Mouse (Mus musculus) megakaryocyte-erythroid progenitor cell, adult 5 weeks (primary cell): Measurements from ENCODE around the gene Ceacam3. TPM values are rescaled to one million over a fixed set of nuclear protein-coding genes. Genes with fewer than 3 reads are reported as not detected.

Source experiments
- polyA plus RNA-seq: library from polyadenylated mRNA; stranded (reverse); fragments of >175 nt; gene quantifications from 2 replicates; pipeline ENCODE4 v1.2.3, GENCODE M21; 2012

Gene Ceacam3
- not detected in 2 replicates for polyA plus RNA-seq

DNA sequence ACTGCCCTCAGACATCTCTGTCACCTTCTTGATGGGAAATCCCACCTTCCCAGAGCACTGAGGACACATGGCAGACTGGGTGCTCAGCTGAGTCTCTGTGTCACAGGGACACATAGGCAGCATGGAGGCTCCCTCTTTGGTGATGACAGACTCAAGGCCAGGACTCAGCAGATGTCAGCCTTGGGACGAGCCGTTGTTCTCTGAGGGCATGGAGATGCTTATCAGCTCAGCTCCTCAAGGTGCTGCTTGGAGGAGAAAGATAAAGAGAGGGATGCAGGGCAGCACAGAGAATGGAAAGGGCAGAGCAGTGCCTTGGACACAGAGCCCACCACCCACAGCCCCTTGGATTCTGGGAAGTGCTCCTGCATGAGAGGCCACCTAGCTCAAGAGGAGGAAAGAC lies at the start of gene Ceacam3:
TSS of gene Ceacam3 (plus strand) at position 352 of the 400 bp plus-strand sequence.

DNA sequence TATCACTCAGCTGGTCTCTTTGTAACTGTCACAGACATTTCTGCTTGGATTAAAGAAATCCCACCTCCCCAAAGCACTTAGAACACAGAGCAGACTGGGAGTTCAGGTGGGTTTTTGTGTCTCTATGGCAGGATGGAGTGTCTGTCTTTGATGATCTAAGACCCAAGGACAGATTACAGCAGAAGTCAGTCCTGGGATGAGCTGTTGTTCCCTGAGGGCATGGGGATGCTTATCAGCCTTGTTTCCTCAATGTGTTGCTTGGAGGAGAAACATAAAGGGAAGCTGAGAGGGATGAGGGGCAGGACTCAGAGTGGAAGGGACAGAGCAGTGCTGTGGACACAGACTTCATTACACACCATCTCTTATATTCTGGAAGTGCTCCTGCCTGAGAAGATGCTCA lies 53.1 kb downstream of the Ceacam3 start, which contains the start of gene Psg29:
TSS of gene Psg29 (plus strand) at position 301 of the 400 bp plus-strand sequence.

Other genes starting within 250 kb of the Ceacam3 start
- gene Ptgir, start 243.8 kb upstream of the Ceacam3 start, polyA plus RNA-seq = 1.9 and 2.8 TPM in 2 replicates
- gene Calm3, start 226.2 kb upstream of the Ceacam3 start, polyA plus RNA-seq = 584 and 773 TPM in 2 replicates
- gene Pnmal2, start 205.6 kb upstream of the Ceacam3 start, polyA plus RNA-seq = 0.09 TPM in 2 replicates
- gene Pnmal1, start 190.6 kb upstream of the Ceacam3 start, polyA plus RNA-seq = 0.01 TPM in 1 of 2 replicates, not detected in the other
- 0.05 and 0.09 TPM in 2 replicates for gene Gm42372, start 167.2 kb upstream of the Ceacam3 start, polyA plus RNA-seq
- 6.3 and 7.3 TPM in 2 replicates for gene Ccdc8, start 157.6 kb upstream of the Ceacam3 start, polyA plus RNA-seq
- 120 and 141 TPM in 2 replicates for gene Ppp5c, start 122.4 kb upstream of the Ceacam3 start, polyA plus RNA-seq
- gene Hif3a, start 87.9 kb upstream of the Ceacam3 start, polyA plus RNA-seq = 6.4 and 9.0 TPM in 2 replicates
- gene Psg16, start 76.2 kb upstream of the Ceacam3 start, polyA plus RNA-seq = 0.06 TPM in 1 of 2 replicates, not detected in the other
- gene Psg29, start 53.2 kb downstream of the Ceacam3 start, polyA plus RNA-seq = 0.02 TPM in 1 of 2 replicates, not detected in the other